Mouse (Mus musculus): ENCODE measurements around the gene Hscb.

GRCm38 (mm10) chr5:110788684-110789083 lies 50.9 kb downstream of the Hscb start:
- TF ChIP-seq EP300 (IDR thresholded peaks at IDR 0.05; ENCODE audit: low read depth) (no peak), CTCF (IDR thresholded peaks at IDR 0.05; ENCODE audit: low read depth) (peak; percentile 71)
